Mouse (Mus musculus) small intestine, adult 2 months (tissue): Measurements from ENCODE around the gene Stmn3. TPM values are rescaled to one million over a fixed set of nuclear protein-coding genes. Genes with fewer than 3 reads are reported as not detected.

Experiments
- H3K27ac ChIP-seq: fragments of 200-500 bp; 2 replicates; pipeline ENCODE4 v1.5.1; 2012; ENCODE audit warnings: low read depth, low read length, control low read depth, inconsistent platforms; ENCODE audit not compliant: insufficient read depth
- H3K27me3 ChIP-seq: fragments of 200-500 bp; 2 replicates; pipeline ENCODE4 v1.6.1; 2012; ENCODE audit warnings: mild to moderate bottlenecking, moderate library complexity, low read length, inconsistent platforms; ENCODE audit not compliant: control insufficient read depth, insufficient read depth
- H3K36me3 ChIP-seq: fragments of 200-500 bp; 2 replicates; pipeline ENCODE4 v1.6.1; 2012; ENCODE audit warnings: mild to moderate bottlenecking, low read length, control low read depth, inconsistent platforms; ENCODE audit not compliant: control insufficient read depth, insufficient read depth
- H3K4me1 ChIP-seq: fragments of 200-500 bp; 2 replicates; pipeline ENCODE4 v1.6.1; 2012; ENCODE audit warnings: low read length, inconsistent platforms, mixed read lengths; ENCODE audit not compliant: control insufficient read depth, insufficient read depth, insufficient read length
- H3K4me3 ChIP-seq: fragments of 200-500 bp; 2 replicates; pipeline ENCODE4 v1.5.1; 2012; ENCODE audit warnings: low read depth, mild to moderate bottlenecking, control low read depth, inconsistent platforms, low read length, moderate library complexity
- CTCF ChIP-seq: fragments of 200-500 bp; IDR thresholded peaks from 2 replicates; pipeline ENCODE4 v1.5.1; 2012; ENCODE audit warnings: low read depth, mild to moderate bottlenecking, control low read depth, inconsistent platforms, low read length, moderate library complexity, mixed read lengths; ENCODE audit not compliant: insufficient replicate concordance, insufficient read length; ENCODE audit errors: extremely low read depth
- POLR2A ChIP-seq: fragments of 200-500 bp; IDR thresholded peaks from 2 replicates; pipeline ENCODE4 v1.6.1; 2012; ENCODE audit warnings: low read depth, mild to moderate bottlenecking, control low read depth, inconsistent platforms, low read length, moderate library complexity
- WGBS: fragments of 180-500 bp; shearing (Covaris S2); methylation state at CpG from one replicate; pipeline ENCODE4 v1.1.7; 2018; 5-methylcytosine and 5-hydroxymethylcytosine counted together
- polyA plus RNA-seq: library from polyadenylated mRNA; depleted of rRNA; stranded (reverse); fragments of >200 nt; gene quantifications from 2 replicates; pipeline ENCODE4 v1.2.3, GENCODE M21; 2012; rRNA removed

Stmn3 gene
- polyA plus RNA-seq, 1 experiment = 1.3 TPM

DNA sequence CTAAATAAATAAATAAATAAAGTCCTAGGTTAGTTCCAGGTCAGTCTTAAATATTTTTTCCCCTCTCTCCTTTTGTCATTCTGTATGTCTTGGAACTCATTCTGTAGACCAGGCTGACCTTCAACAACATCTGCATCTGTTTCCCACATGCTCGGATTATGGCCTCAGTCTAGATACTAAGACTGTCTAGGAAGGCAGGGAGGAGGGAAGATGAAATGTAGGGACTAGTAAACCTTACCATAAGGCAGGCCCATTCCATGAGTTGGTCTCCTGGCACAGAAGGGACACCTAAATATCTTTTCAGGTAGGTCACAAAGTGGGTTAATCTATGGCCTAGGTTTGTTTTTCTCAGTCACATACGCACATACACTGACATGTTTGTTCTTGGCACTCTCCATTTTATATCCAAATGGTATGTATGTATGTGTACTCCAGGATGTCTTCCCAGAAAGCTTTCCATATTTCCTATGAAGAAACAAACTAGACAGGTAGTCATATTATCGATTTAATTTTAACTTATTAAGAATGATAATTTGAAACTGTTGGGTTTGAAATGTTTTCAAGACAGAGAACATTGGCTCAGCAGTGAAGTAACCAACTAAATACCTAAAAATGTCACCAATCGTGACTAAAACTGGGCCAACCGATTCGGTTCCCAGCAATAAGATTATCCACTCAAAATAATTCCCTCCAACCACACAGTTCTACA, 27.5 kb downstream of the Stmn3 start:
- H3K36me3 ChIP-seq = peaks cover 7% of the 10 kb centered on the region
- no peaks in the 10 kb centered on the region for H3K27me3 ChIP-seq
- 31% methylated on average over 6 of the region's 6 CpGs for WGBS
- peak overlapping the region; percentile 91 for H3K27ac ChIP-seq
- H3K4me3 ChIP-seq = peak overlapping the region; percentile 93
- H3K4me1 ChIP-seq = peaks cover 7% of the 10 kb centered on the region; the same call in 1 of the 2 replicates
- TF ChIP-seq POLR2A = no peak
- TF ChIP-seq CTCF = no peak

DNA sequence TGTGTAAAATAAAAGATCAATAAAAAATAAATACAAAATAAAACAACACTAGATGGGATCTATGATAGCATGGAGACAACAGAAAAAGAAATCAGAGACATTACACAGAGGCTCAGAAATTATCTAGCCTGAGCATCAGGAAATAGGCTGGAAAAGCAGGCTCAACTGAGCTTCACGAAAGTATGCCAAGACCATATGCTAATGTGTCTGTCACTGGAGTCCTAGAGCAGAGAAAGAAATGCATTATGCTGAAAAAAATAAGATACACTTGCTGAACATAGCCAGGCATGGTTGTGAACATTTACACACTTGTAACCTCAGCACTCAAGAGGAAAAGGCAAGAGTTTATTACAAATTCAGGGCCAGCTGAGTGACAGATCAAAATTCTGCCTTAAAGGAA, 34.3 kb downstream of the Stmn3 start:
- TF ChIP-seq CTCF (no peak), POLR2A (no peak)
- Histone ChIP-seq H3K4me1 (no peaks in the 10 kb centered on the region; the same call in 1 of the 2 replicates), H3K36me3 (peaks cover 19% of the 10 kb centered on the region), H3K27me3 (no peaks in the 10 kb centered on the region), H3K27ac (no peak overlapping the region), H3K4me3 (no peak overlapping the region)
- 72% methylated on average over 1 of the region's 1 CpGs for WGBS

- Histone ChIP-seq H3K4me1 (no peaks in the 10 kb centered on the region; the same call in 1 of the 2 replicates), H3K4me3 (no peak overlapping the region), H3K27me3 (no peaks in the 10 kb centered on the region), H3K36me3 (peaks cover 24% of the 10 kb centered on the region), H3K27ac (no peak overlapping the region)
- WGBS = 70% methylated on average over 3 of the region's 3 CpGs
- TF ChIP-seq CTCF (no peak), POLR2A (no peak)
These were observed 36.4 kb downstream of the Stmn3 start for GRCm38 (mm10) chr2:181277866-181278265.

DNA sequence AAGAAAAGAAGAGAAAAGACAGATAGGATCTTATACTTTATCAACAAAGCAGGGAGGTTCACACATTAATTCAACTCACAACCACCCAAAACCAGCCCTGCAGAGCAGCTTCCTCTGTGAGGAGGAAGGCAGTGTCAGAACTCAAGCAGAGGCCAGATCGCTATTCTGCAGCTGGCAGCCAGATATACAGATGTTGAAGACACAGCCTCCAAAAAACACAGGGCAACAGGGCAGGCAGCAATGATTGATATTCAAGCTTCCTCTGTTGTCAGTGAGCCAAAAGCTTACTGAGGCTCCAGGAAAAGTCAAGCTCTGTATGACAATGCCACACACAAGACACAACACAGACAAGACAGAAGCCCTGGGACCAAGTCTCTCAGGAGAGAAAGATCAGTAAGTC, 37.5 kb downstream of the Stmn3 start:
- peaks cover 27% of the 10 kb centered on the region for H3K36me3 ChIP-seq
- 73% methylated on average over 1 of the region's 1 CpGs for WGBS
- no peaks in the 10 kb centered on the region; the same call in 1 of the 2 replicates for H3K4me1 ChIP-seq
- no peaks in the 10 kb centered on the region for H3K27me3 ChIP-seq
- no peak overlapping the region for H3K4me3 ChIP-seq
- TF ChIP-seq CTCF (no peak), POLR2A (no peak)
- H3K27ac ChIP-seq = no peak overlapping the region

DNA sequence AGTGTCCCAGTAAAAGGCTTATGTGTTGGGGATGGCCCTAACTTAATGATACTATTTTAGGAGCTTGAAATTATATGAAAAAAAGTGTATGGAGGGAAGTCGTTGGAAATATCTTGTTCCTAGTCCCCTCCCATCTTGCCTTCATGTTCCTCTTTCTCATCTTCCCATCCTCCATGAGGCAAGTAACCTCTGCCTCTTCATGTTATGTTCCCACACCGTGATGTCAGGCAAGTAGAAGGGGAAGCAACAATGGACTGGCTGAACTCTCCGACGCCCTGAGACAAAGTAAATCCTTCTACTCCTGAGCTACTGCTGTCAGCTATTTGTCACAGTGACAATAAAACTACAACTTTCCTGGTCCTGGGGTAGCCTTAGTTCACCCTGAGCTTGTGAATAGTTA, 39.7 kb downstream of the Stmn3 start:
- peaks cover 33% of the 10 kb centered on the region for H3K36me3 ChIP-seq
- no peak overlapping the region for H3K27ac ChIP-seq
- H3K4me3 ChIP-seq = no peak overlapping the region
- WGBS = 79% methylated on average over 4 of the region's 4 CpGs
- H3K27me3 ChIP-seq = no peaks in the 10 kb centered on the region
- H3K4me1 ChIP-seq = no peaks in the 10 kb centered on the region; the same call in 1 of the 2 replicates
- TF ChIP-seq CTCF (no peak), POLR2A (no peak)

DNA sequence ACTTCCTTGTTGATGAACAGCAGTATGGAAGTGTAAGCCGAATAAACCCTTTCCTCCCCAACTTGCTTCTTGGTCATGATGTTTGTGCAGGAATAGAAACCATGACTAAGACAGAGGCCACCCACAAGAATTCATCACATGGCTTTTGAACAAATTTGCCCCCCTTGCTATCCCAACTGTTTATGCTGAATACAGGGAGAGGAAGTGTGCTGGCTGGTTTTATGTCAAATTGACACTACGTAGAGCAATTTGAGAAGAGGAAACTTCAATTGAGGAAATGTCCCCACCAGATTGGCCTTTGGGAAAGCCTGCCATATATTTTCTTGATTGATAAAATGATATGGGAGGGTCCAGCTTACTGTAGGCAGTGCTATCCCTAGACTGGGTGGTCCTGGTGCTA, 40.5 kb downstream of the Stmn3 start:
- 82% methylated on average over 2 of the region's 2 CpGs for WGBS

GRCm38 (mm10) chr2:181272092-181272491, 42.2 kb downstream of the Stmn3 start:
- H3K36me3 ChIP-seq = peaks cover 41% of the 10 kb centered on the region
- no peaks in the 10 kb centered on the region for H3K4me1 ChIP-seq
- 91% methylated on average over 2 of the region's 2 CpGs for WGBS
- no peak for TF ChIP-seq CTCF
- no peak for TF ChIP-seq POLR2A
- H3K4me3 ChIP-seq = no peak overlapping the region
- no peak overlapping the region for H3K27ac ChIP-seq
- no peaks in the 10 kb centered on the region for H3K27me3 ChIP-seq

More for the DNA sequence above, 40.5 kb downstream of the Stmn3 start:
- no peaks in the 10 kb centered on the region; the same call in 1 of the 2 replicates for H3K4me1 ChIP-seq
- H3K4me3 ChIP-seq = no peak overlapping the region
- no peaks in the 10 kb centered on the region for H3K27me3 ChIP-seq
- no peak for TF ChIP-seq POLR2A
- TF ChIP-seq CTCF = no peak
- peaks cover 38% of the 10 kb centered on the region for H3K36me3 ChIP-seq
- no peak overlapping the region for H3K27ac ChIP-seq

GRCm38 (mm10) chr2:181266839-181267238, 47.5 kb downstream of the Stmn3 start:
- 93% methylated on average over 2 of the region's 2 CpGs for WGBS
- H3K4me3 ChIP-seq = no peak overlapping the region
- H3K27me3 ChIP-seq = no peaks in the 10 kb centered on the region
- peaks cover 55% of the 10 kb centered on the region for H3K36me3 ChIP-seq
- no peaks in the 10 kb centered on the region for H3K4me1 ChIP-seq
- TF ChIP-seq POLR2A (no peak), CTCF (no peak)
- H3K27ac ChIP-seq = no peak overlapping the region

Other genes with a start within 250 kb of the Stmn3 start
- gene Kcnq2, start 179.2 kb downstream of the Stmn3 start, polyA plus RNA-seq = 0.29 and 0.51 TPM in 2 replicates
- 1.6 and 3.4 TPM in 2 replicates for gene Eef1a2, start 157.5 kb downstream of the Stmn3 start, polyA plus RNA-seq
- 98.4 and 174 TPM in 2 replicates for gene Ppdpf, start 127.3 kb downstream of the Stmn3 start, polyA plus RNA-seq
- gene Ptk6, start 111.7 kb downstream of the Stmn3 start, polyA plus RNA-seq = 6.2 and 9.5 TPM in 2 replicates
- gene Srms, start 101.3 kb downstream of the Stmn3 start, polyA plus RNA-seq = 0.56 and 0.93 TPM in 2 replicates
- gene Fndc11, start 94.5 kb downstream of the Stmn3 start, polyA plus RNA-seq = 0.53 and 0.56 TPM in 2 replicates
- 36.1 and 67.3 TPM in 2 replicates for gene Helz2, start 72.5 kb downstream of the Stmn3 start, polyA plus RNA-seq
- 14.0 and 29.1 TPM in 2 replicates for gene Gmeb2, start 26.5 kb downstream of the Stmn3 start, polyA plus RNA-seq
- 16.4 and 24.7 TPM in 2 replicates for gene Rtel1, start 5.2 kb upstream of the Stmn3 start, polyA plus RNA-seq
- 15.7 and 20.7 TPM in 2 replicates for gene Zgpat, start 50.4 kb upstream of the Stmn3 start, polyA plus RNA-seq
- gene Arfrp1, start 50.9 kb upstream of the Stmn3 start, polyA plus RNA-seq = 15.8 and 23.5 TPM in 2 replicates
- 53.5 and 89.8 TPM in 2 replicates for gene Lime1, start 65.6 kb upstream of the Stmn3 start, polyA plus RNA-seq
- 1.5 and 1.6 TPM in 2 replicates for gene Zbtb46, start 144.9 kb upstream of the Stmn3 start, polyA plus RNA-seq
- gene Abhd16b, start 178.7 kb upstream of the Stmn3 start, polyA plus RNA-seq = not detected in 2 replicates
- gene Tpd52l2, start 182.6 kb upstream of the Stmn3 start, polyA plus RNA-seq = 14.6 and 27.3 TPM in 2 replicates
- 20.6 and 48.2 TPM in 2 replicates for gene Dnajc5, start 206.0 kb upstream of the Stmn3 start, polyA plus RNA-seq